Mouse (Mus musculus) stomach, embryonic 16.5 days (tissue): ENCODE measurements around the gene 1810046K07Rik. TPM values are rescaled to one million over a fixed set of nuclear protein-coding genes. Genes with fewer than 3 reads are reported as not detected.

ENCODE experiments used
- ATAC-seq: fragments of 200-750 bp; cut with Nextera tagmentation; 2 replicates; pipeline ENCODE4 v1.8.0; 2017; ENCODE audit warnings: moderate number of reproducible peaks, moderate TSS enrichment; ENCODE audit not compliant: insufficient read depth, low FRiP score
- H3K27ac ChIP-seq: fragments of 300-500 bp; sonication (generic); 2 replicates; pipeline ENCODE4 v1.5.1; 2014; ENCODE audit warnings: low read length
- H3K27me3 ChIP-seq: fragments of 300-500 bp; sonication (generic); 2 replicates; pipeline ENCODE4 v1.6.1; 2014; ENCODE audit warnings: low read length, control low read depth, mixed read lengths; ENCODE audit not compliant: control insufficient read depth, insufficient read depth
- H3K36me3 ChIP-seq: fragments of 300-500 bp; sonication (generic); 2 replicates; pipeline ENCODE4 v1.6.1; 2014; ENCODE audit warnings: low read length; ENCODE audit not compliant: control insufficient read depth, insufficient read depth
- H3K4me1 ChIP-seq: fragments of 300-500 bp; sonication (generic); 2 replicates; pipeline ENCODE4 v1.6.1; 2014; ENCODE audit warnings: low read length, control low read depth, mixed read lengths; ENCODE audit not compliant: control insufficient read depth, insufficient read depth
- H3K4me2 ChIP-seq: fragments of 300-500 bp; sonication (generic); 2 replicates; pipeline ENCODE4 v1.6.1; 2014; ENCODE audit warnings: low read depth, low read length, mixed read lengths
- H3K4me3 ChIP-seq: fragments of 300-500 bp; sonication (generic); replicated peaks from 2 replicates; pipeline ENCODE4 v1.5.1; 2014; ENCODE audit warnings: mild to moderate bottlenecking, low read length
- H3K9ac ChIP-seq: fragments of 300-500 bp; sonication (generic); 2 replicates; pipeline ENCODE4 v1.6.1; 2014; ENCODE audit warnings: low read length
- H3K9me3 ChIP-seq: fragments of 300-500 bp; sonication (generic); replicated peaks from 2 replicates; pipeline ENCODE4 v1.6.1; 2016; ENCODE audit warnings: low read length, control low read depth; ENCODE audit not compliant: control insufficient read depth
- WGBS: fragments of 180-500 bp; shearing (Covaris S2); extraction: QIAGEN DNeasy Blood & Tissue Kit; methylation state at CpG from one replicate; pipeline ENCODE4 v1.1.7; 2014; 5-methylcytosine and 5-hydroxymethylcytosine counted together
- polyA plus RNA-seq: library from polyadenylated mRNA; unstranded; fragments of >200 nt; fragmentation: Nextera tagmentation; extraction: Ambion mirVana; gene quantifications from 2 replicates; pipeline ENCODE4 v1.2.1, GENCODE M21; 2015

Gene 1810046K07Rik
- polyA plus RNA-seq, 1 experiment from 2014 or later, result 0.94 TPM

DNA sequence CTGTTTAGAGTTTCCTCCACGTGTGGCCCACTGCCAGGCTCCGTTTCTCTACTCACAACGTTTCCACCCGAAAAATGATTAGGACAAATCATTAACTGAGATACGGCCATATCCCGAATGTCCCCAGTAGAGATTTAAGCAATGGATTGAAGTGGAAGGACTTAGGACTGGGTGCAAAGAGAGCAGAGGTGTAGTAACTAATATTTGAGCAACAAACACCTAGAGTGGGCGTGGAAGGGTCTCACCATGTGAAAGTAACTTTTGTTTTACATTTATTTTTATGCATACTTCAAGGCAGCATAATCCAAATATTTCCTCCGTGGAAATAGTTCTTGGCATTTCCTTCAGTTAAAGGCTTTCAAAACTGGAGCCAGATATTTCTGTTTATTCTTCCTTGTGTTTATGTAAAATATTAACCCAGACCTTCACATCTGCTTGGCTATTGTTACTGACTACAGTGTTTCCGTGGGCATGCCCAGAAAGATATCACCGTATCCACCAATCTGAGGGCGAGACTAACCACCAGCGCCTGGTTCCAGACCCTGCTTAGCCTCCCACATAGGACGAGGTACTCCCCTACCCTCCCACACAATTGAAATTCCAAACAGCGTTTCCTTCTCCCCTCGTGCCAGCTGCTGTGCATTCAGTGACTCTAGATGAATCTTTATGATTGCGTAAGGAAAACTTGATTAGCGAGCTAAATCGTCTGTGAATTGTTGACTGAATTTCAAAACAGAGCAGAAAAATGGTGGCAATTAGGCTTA is 16.0 kb downstream of the 1810046K07Rik start:
- WGBS, result 27% methylated on average over 18 of the region's 18 CpGs
- Histone ChIP-seq H3K9ac (no peak overlapping the region), H3K27ac (peak overlapping the region; percentile 58), H3K36me3 (no peaks in the 10 kb centered on the region), H3K4me2 (peak overlapping the region; percentile 53), H3K9me3 (no peaks in the 10 kb centered on the region), H3K27me3 (no peaks in the 10 kb centered on the region), H3K4me3 (peak overlapping the region; percentile 20), H3K4me1 (peaks cover 3% of the 10 kb centered on the region)
- ATAC-seq, result peak; percentile 75

- Histone ChIP-seq H3K27me3 (no peaks in the 10 kb centered on the region), H3K27ac (no peak overlapping the region), H3K36me3 (no peaks in the 10 kb centered on the region), H3K4me3 (no peak overlapping the region), H3K4me1 (peaks cover 3% of the 10 kb centered on the region), H3K9me3 (no peaks in the 10 kb centered on the region), H3K9ac (no peak overlapping the region), H3K4me2 (no peak overlapping the region)
- ATAC-seq, result no peak
- WGBS, result 79% methylated on average over 7 of the region's 7 CpGs
Observed at GRCm38 (mm10) chr9:51310515-51310914, 18.2 kb downstream of the 1810046K07Rik start.

- WGBS, result 82% methylated on average over 3 of the region's 3 CpGs
Observed at GRCm38 (mm10) chr9:51306351-51306750, 22.4 kb downstream of the 1810046K07Rik start.

GRCm38 (mm10) chr9:51305146-51305545 is 23.6 kb downstream of the 1810046K07Rik start:
- Histone ChIP-seq H3K4me3 (no peak overlapping the region), H3K27me3 (no peaks in the 10 kb centered on the region), H3K4me2 (no peak overlapping the region), H3K36me3 (no peaks in the 10 kb centered on the region), H3K27ac (no peak overlapping the region), H3K9ac (no peak overlapping the region), H3K9me3 (no peaks in the 10 kb centered on the region), H3K4me1 (no peaks in the 10 kb centered on the region)
- no peak for ATAC-seq
- WGBS, result 74% methylated on average over 3 of the region's 3 CpGs

More at GRCm38 (mm10) chr9:51306351-51306750, 22.4 kb downstream of the 1810046K07Rik start:
- Histone ChIP-seq H3K27me3 (no peaks in the 10 kb centered on the region), H3K9me3 (no peaks in the 10 kb centered on the region), H3K4me2 (no peak overlapping the region), H3K4me3 (no peak overlapping the region), H3K27ac (no peak overlapping the region), H3K4me1 (no peaks in the 10 kb centered on the region), H3K9ac (no peak overlapping the region), H3K36me3 (no peaks in the 10 kb centered on the region)
- no peak for ATAC-seq

DNA sequence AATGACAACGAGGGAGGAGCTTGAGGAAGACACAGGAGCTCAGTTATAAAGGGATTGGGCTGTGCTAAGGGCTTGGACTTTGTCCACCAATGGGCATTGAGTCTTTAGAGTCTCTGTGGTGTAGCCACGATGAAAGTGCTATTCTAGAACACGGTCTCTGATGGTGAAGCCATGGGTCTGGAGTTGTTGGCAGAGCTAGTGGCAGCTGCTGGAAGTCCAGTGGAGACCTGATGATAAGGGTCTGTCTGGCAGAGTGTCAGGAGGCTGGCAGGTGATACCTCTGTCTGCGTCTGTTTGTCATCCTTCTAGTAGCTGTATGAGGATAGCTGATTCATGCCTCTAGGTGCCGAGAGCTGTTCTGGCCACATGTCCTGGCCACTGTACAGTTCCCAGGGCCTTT is 24.7 kb downstream of the 1810046K07Rik start:
- H3K9me3 ChIP-seq, result no peaks in the 10 kb centered on the region
- H3K4me2 ChIP-seq, result no peak overlapping the region
- no peak overlapping the region for H3K9ac ChIP-seq
- H3K27me3 ChIP-seq, result no peaks in the 10 kb centered on the region
- ATAC-seq, result no peak
- no peaks in the 10 kb centered on the region for H3K36me3 ChIP-seq
- no peak overlapping the region for H3K27ac ChIP-seq
- H3K4me1 ChIP-seq, result no peaks in the 10 kb centered on the region
- WGBS, result 76% methylated on average over 5 of the region's 5 CpGs
- H3K4me3 ChIP-seq, result no peak overlapping the region

DNA sequence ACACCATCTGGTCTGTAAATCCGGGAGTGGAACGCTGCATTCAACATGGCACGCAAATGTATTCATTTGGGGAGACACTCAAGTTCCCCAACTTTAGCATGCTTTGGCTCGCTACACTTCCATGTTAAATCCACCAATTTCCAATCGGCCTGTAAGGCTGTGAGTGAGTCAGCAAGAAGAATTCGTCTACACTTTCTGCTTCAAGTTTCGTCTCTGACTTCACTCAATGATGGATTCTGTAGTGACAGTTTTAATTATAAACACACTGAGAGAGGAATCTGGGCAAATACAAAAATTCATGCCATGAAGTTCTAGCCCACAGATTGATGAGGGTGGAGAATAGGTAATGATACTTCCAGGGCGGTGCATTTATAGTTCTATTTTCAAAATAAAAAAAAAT is 35.2 kb downstream of the 1810046K07Rik start:
- H3K9ac ChIP-seq, result no peak overlapping the region; the same call in 1 of the 2 replicates
- H3K4me1 ChIP-seq, result no peaks in the 10 kb centered on the region
- 59% methylated on average over 8 of the region's 8 CpGs for WGBS
- H3K27me3 ChIP-seq, result no peaks in the 10 kb centered on the region
- no peaks in the 10 kb centered on the region for H3K9me3 ChIP-seq
- H3K27ac ChIP-seq, result no peak overlapping the region
- H3K36me3 ChIP-seq, result no peaks in the 10 kb centered on the region
- H3K4me3 ChIP-seq, result no peak overlapping the region
- ATAC-seq, result no peak
- H3K4me2 ChIP-seq, result no peak overlapping the region

GRCm38 (mm10) chr9:51292674-51293073 is 36.0 kb downstream of the 1810046K07Rik start:
- 31% methylated on average over 4 of the region's 4 CpGs for WGBS
- Histone ChIP-seq H3K4me3 (no peak overlapping the region), H3K4me1 (no peaks in the 10 kb centered on the region), H3K36me3 (no peaks in the 10 kb centered on the region), H3K4me2 (no peak overlapping the region), H3K27me3 (no peaks in the 10 kb centered on the region), H3K9ac (no peak overlapping the region), H3K9me3 (no peaks in the 10 kb centered on the region), H3K27ac (no peak overlapping the region)
- ATAC-seq, result peak; percentile 58; the same call in 1 of the 2 replicates

- no peaks in the 10 kb centered on the region for H3K9me3 ChIP-seq
- 64% methylated on average over 4 of the region's 4 CpGs for WGBS
- peaks cover 2% of the 10 kb centered on the region; the same call in 1 of the 2 replicates for H3K4me1 ChIP-seq
- H3K36me3 ChIP-seq, result no peaks in the 10 kb centered on the region
- H3K27ac ChIP-seq, result no peak overlapping the region
- H3K9ac ChIP-seq, result no peak overlapping the region
- ATAC-seq, result no peak
- H3K27me3 ChIP-seq, result no peaks in the 10 kb centered on the region
- H3K4me2 ChIP-seq, result no peak overlapping the region
- no peak overlapping the region for H3K4me3 ChIP-seq
Observed at GRCm38 (mm10) chr9:51290980-51291379, 37.7 kb downstream of the 1810046K07Rik start.

DNA sequence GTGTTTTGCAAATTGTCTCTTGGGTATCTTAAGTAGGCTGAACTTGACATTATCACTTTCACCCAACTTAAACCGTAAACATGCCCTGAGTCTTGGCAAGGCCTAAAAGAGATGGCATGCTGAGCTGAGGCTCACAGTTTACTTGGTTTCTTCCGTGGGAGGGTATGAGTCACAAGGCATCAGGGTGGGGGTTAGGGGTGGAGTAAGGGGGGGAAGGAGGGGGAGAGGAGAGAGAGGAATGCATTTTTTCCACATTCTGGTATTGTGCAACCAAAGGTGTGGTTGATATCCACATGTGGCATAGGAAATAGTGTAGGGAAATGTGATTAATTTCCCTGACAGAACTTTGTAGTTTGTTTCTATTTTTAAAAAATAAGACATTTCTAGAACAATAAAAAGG is 42.6 kb downstream of the 1810046K07Rik start:
- no peak for ATAC-seq
- no peak overlapping the region for H3K4me3 ChIP-seq
- WGBS, result 24% methylated on average over 2 of the region's 2 CpGs

More for the DNA sequence above, 42.6 kb downstream of the 1810046K07Rik start:
- H3K4me1 ChIP-seq, result peaks cover 2% of the 10 kb centered on the region; the same call in 1 of the 2 replicates
- no peaks in the 10 kb centered on the region for H3K9me3 ChIP-seq
- no peaks in the 10 kb centered on the region for H3K27me3 ChIP-seq
- H3K27ac ChIP-seq, result no peak overlapping the region
- H3K36me3 ChIP-seq, result no peaks in the 10 kb centered on the region
- no peak overlapping the region for H3K4me2 ChIP-seq
- no peak overlapping the region for H3K9ac ChIP-seq
